Mouse (Mus musculus): Measurements from ENCODE around the gene Gfy.
A peak's percentile ranks its signal among the peaks of the same experiment; 100 is the strongest.

Gene Gfy

GRCm38 (mm10) chr7:45179469-45179868, at the start of gene Gfy:
Gene Gfy (minus strand): TSS chr7:45179569.
- no peak for DNase-seq

GRCm38 (mm10) chr7:45229046-45229445, 49.7 kb upstream of the Gfy start:
- no peak for DNase-seq

DNA sequence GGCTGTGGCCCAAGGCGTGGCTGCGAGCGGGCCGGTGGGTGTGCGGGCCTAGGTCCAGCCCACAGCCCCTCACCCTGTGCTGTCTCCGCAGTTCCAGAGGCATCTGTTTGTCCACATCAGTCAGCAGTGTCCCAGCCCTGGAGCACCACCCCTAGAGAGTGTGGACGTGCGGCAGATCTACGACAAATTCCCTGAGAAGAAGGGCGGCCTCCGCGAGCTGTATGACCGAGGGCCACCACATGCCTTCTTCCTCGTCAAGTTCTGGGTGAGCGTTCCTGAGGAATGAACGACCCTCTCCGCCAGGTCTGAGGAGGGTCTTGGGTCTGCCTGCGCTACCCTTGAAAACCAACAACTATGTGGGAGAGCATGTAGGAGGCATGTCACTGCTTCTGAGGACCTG, 49.2 kb upstream of the Gfy start:
- DNase-seq, result no peak

GRCm38 (mm10) chr7:45226421-45226820, 47.1 kb upstream of the Gfy start:
- no peak for DNase-seq

- DNase-seq, result no peak
These were observed 45.5 kb upstream of the Gfy start for GRCm38 (mm10) chr7:45224826-45225225.

- no peak for DNase-seq
These were observed 42.3 kb upstream of the Gfy start for GRCm38 (mm10) chr7:45221680-45222079.

GRCm38 (mm10) chr7:45216442-45217183, 37.2 kb upstream of the Gfy start:
- DNase-seq, result peak; percentile 94

DNA sequence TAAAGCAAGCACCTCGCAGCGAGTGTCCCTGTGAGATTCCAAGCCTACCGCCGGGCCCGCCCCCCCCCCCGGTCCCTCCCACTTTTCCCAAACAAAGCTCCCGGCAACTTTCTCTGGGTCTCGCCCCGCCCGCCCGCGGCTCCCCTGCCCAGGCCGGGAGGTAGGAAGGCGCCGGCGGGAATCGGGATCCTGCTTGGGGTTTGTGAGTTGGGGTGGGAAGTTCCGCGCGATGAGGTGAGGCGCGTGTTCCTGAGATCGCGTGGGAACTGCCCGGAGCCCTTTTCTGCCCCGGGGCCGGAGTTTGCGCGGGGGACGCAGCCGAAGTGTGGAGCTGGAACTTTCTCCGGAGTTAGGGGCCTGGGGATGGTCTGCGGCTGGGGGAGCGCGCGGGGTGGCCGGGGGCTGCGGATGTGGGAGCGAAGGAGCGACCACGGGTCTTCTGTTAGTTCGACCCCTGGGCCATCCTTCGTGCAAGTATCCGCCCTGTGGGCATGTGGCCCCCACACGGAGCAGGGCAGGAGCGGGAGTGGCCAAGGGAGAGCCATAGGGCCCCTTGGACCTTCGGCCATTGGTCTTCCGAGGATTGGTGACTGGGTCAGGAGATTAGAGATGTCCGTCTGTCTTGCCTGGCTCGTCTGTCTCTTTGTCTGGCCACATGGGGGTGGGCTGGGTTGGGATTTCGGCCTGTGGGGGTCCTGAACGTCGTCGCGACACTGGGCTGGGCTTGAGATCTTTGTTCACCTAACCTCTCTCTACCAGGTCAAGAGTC, 36.5 kb upstream of the Gfy start, which contains the start of gene Tead2:
TSS of gene Tead2 (plus strand) at position 81 of the 769 bp plus-strand sequence.
- peak; percentile 82 for DNase-seq

DNA sequence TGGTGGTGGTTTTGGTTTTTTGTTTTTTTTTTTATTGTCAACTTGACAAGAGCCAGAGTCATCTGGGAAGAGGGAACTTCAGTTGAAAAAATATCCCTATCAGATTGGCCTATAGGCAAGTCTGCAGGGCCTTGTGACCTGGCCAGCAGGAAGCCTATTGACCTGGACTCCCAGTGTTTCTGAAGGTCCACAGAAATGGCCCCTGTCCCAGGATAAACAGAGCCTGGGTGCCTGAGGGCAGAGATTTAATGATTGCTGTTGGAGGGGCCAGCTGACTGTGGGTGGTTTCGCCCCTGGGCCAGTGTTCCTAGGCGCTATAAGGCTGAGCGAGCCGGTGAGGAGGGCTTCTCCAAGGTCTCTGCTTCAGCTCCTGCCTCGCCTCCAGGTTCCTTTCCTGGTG, 34.3 kb upstream of the Gfy start:
- DNase-seq, result no peak

DNA sequence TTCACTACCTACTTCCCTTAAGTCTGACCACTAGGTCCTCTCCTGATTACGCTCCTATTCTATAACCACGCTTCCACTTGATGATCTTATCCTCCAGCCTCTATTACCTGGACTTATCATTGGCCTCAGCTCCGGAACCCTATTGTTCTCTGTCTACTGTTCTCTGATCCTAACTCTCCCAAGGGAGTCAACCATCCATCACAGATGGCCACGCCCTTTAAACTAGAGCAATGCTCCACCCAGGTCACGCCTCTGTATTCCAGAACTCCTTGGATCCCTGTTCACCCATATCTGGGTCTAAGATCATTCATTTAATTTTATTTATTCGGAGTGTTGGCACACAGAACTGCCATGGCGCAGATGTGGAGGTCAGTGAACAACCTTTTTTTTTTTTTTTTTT, 33.0 kb upstream of the Gfy start:
- DNase-seq, result no peak

GRCm38 (mm10) chr7:45211851-45212251, 32.5 kb upstream of the Gfy start, which contains the start of gene Dkkl1:
Gene Dkkl1 (minus strand): TSS chr7:45212147.
- DNase-seq, result peak; percentile 27

DNA sequence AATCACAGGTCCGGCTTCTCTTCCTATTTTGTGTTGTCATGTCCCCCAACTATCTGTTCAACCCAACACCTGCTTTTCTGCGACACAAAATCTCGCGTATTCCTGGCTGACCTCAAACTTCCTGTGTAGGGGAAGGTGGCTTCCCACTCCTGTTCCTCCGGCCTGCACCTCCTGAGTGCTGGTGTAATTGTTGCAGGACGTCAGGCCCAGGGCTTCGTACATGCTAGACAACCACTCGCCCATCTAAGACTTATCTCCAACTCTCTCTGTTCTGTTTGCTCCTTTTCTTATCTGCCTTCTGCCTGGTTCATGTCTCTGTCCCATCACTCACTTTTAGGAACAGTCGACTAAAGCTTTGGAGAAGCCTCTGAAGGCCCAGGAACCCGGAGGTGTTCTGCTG, 31.7 kb upstream of the Gfy start:
- no peak for DNase-seq

DNA sequence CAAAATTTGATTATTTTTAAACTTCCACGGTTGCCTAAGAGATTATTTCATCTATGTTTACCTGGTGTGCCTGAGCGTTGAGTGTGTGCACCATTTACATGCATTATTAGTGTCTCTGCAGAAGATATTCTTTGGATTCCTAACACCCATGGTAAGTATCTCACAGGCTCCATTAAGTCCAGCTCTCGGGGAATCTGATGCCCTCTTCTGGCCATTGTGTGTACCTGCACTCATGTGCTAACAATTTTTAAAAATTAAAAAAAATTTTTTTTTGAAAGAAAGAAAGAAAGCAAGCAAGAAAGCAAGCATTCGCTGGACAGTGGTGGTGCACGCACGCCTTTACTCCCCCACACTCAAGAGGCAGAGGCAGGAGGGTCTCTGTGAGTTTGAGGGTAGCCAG, 28.9 kb upstream of the Gfy start:
- no peak for DNase-seq

DNA sequence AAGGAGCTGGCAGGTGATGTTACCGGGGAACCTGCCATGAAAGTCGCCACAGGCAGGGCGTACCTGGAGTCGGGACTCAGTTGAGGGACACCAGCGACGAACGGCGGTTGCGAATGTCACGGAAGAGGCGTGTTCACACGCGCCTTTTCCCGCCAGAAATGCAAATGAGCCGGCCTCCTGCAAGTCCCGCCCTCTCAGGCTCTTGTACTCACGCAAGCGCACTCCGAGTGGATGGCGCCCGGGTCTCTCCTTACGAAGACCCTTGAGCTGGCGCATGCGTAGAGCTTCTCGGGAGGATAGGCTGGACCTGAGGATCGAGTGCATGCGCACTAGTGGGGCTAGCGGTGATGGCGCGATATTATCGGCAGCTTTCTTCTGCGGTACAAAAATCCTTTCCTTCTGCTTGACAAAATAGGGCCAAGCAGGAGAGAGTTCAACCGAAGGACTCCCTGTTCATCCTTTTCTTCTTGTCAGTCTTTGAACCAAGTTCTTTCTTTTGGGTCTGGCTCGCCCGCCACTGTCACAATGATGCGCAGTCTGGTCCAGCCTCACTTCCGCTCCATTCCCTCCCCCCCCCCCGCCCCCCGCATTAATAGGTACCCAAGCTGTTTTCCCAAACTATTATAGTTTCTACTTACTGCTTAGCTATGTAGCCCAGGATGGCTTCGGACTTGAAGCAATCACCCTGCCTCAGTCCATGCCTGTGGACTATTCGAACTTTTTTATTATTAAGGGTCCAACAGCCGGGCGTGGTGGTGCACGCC, 25.2 kb upstream of the Gfy start, which contains the start of gene Ccdc155:
TSS of gene Ccdc155 (minus strand) at position 513 of the 764 bp plus-strand sequence.
- DNase-seq, result peak; percentile 99

DNA sequence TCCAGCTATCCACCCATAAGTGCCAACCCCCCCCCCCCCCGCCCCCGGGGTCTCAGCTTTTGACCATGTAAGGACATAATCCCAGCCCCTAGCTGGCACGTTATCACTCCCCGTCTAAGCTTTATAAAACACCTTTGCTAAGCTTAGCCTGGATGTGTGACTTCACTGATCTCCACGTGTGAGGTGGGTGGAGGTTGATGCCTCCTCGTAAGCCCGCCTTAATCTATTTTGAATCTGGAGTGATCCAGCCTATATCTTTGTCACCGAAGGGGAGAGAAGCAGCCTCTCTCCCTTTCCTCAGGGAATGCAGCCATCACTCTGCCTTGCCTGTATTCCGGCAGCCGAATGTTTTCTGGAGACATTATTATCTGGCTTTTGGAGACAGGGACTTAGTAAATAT, 23.3 kb upstream of the Gfy start:
- peak; percentile 23 for DNase-seq

GRCm38 (mm10) chr7:45198961-45199360, 19.6 kb upstream of the Gfy start:
- no peak for DNase-seq

- peak; percentile 88 for DNase-seq
These were observed 19.1 kb upstream of the Gfy start for GRCm38 (mm10) chr7:45198435-45198834.

DNA sequence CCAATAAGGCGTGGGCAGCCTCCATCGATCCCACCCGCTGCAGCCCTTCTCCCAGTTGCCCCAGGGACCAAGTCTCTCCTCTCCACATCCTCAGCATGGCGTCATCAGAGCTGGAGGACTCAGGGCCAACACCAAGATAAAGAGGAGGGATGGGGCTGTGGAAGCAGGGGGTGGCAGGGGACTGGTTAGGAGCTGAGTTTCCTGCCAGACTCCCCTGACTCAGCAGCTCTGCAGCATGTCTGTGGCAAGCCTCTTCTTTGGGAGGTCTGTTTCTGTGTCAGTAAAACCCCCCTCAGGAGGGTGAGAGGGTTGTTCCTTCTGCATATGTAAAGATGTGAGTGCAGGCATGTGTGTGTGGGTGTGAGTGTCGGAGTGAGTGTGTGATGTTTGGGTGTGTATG, 17.6 kb upstream of the Gfy start:
- DNase-seq, result no peak

- no peak for DNase-seq
These were observed 16.8 kb upstream of the Gfy start for GRCm38 (mm10) chr7:45196176-45196535.

DNA sequence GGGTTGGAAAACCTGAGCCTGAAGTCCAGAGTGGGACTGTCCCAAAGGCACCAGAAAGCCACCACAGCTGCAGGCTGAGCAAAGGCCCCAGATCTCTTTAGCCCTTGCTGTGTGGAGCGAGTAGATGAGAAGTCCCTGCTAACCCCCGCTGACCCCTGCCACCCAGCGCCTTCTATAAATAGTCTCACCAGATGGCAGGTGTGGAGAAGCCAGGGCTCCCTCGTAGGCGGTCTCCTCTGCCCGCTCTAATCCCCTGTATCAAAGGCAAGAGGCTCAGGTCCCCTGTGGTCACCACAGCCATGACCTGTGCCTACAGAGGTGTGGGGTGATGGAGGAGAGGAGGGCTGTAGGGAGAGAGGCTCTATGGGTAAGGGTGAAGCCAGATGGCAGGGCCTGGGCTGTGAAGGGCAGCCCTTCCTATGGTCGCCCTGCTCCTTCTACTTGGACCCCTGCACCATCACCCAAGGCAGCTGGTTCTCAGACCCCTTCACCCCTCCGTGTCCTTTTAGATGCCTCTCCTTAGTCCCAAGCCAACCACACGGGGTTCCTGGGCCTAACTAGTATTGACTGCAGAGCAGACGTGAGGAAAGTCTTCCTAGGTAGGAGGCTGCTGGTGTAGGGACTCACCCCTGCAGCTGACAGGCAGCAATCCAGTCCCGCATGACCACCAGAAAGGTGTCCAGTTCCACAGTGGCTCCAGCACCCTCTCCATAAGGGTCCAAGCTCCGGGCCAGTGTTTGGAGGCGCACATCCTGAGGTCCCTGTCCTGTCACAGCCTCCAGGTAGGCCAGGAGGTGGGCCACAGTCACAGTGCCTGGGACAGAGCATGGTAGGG, 16.2 kb upstream of the Gfy start:
- peak; percentile 78 for DNase-seq

DNA sequence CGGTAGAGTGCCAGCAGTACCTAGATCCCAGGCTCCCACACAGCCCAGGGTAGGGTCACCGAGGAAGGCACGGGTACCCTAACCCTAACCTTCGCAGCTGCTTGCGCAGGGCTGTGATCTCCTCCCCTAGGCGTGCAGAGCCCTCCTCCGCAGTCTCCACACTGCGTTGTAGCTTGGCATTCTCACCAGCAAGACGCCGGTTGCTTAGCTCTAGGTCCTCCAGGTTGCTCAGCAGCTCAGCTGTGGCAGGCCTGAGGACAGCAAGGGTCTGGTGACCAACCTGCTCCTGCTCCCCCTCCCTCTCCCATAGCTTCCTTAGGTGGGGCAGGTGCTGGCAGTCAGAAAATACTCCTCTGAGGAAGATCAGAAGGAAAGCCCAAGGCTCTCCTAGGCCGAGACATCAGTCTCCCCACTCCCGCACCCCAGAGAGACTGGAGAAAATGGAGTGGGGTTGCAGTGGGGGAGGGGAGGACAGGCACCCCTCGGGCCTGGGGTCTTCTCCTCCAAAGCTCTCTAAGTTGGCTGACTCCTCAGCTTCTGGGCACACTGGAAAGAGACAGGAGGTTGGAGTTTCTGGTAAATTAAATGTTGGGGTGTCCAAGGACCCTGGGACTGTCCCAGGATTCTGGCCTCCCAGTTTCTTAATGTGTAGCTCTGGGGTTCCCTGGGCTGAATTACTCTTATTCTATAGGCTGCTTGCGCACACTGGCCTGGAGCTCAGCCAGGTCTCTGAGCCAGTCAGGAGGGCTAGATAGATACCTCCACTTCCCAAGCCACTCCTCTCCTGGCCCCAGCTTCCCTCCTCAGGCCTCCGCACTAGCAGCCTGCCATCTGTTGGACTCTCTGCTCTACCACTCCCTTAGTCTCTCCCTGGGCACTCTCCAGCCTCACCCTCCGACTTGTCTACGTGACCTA, 14.8 kb upstream of the Gfy start:
- no peak for DNase-seq

Measured in retina, postnatal 1 day (tissue).